Mouse (Mus musculus): ENCODE data around the gene Tspan9. TPM values are rescaled to one million over a fixed set of nuclear protein-coding genes. Genes with fewer than 3 reads are reported as not detected.

Gene Tspan9
- polyA plus RNA-seq, 1 experiment from 2014 or later, result 34.5 TPM

DNA sequence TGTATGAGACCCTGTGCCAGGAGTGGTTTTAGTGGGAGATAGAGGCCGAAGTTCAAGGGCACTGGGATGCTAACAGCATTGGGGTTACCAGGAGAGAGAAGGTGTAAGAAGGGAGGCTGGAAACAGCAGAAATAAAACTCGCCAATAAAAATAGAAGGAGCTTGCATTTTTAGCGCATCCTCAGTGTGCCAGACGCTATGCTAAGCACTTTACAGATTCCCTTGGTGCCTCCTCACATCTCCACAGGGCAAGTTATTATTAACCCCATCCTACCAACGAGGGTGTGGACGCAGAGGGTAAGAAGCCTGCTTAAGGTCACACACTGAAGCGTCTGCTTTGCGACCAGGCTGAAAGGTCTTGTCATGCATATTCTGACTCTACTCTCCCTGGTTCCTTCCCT, 47.5 kb downstream of the Tspan9 start:
- Histone ChIP-seq H3K4me2 (no peak overlapping the region), H3K4me3 (replicated peaks) (no peak overlapping the region), H3K36me3 (replicated peaks) (no peaks in the 10 kb centered on the region), H3K27ac (no peak overlapping the region), H3K4me1 (peaks cover 9% of the 10 kb centered on the region; the same call in 1 of the 2 replicates), H3K9me3 (no peaks in the 10 kb centered on the region), H3K27me3 (peaks cover 4% of the 10 kb centered on the region; the same call in 1 of the 2 replicates), H3K9ac (no peak overlapping the region)
- ATAC-seq (ENCODE audit: low FRiP score), result no peak
- 76% methylated on average over 8 of the region's 8 CpGs for WGBS

DNA sequence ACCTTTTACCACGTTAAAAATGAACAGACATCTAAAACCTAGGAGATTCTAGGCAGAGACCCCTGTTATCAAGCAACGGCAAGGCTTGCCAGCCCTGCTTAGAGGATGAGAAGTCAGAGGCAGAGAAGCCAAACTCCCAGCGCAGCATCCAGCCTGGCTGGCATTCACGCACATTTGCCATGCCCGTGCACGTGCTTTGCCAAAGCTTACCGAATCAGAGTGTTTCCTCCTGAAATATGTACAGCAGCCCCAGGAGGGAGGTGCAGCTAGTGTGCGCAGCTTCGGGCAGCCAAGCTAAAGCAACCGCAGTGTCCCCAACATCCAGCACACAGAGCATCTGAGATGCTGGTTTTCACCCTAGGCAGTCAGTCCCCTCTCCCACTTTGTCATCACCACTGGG, 48.3 kb downstream of the Tspan9 start:
- H3K27me3 ChIP-seq, result peaks cover 4% of the 10 kb centered on the region; the same call in 1 of the 2 replicates
- no peaks in the 10 kb centered on the region for H3K36me3 ChIP-seq (replicated peaks)
- 94% methylated on average over 10 of the region's 10 CpGs for WGBS
- peaks cover 14% of the 10 kb centered on the region; the same call in 1 of the 2 replicates for H3K4me1 ChIP-seq
- no peak overlapping the region for H3K4me2 ChIP-seq
- H3K27ac ChIP-seq, result no peak overlapping the region
- no peak overlapping the region for H3K4me3 ChIP-seq (replicated peaks)
- ATAC-seq (ENCODE audit: low FRiP score), result no peak
- H3K9me3 ChIP-seq, result no peaks in the 10 kb centered on the region
- no peak overlapping the region for H3K9ac ChIP-seq

DNA sequence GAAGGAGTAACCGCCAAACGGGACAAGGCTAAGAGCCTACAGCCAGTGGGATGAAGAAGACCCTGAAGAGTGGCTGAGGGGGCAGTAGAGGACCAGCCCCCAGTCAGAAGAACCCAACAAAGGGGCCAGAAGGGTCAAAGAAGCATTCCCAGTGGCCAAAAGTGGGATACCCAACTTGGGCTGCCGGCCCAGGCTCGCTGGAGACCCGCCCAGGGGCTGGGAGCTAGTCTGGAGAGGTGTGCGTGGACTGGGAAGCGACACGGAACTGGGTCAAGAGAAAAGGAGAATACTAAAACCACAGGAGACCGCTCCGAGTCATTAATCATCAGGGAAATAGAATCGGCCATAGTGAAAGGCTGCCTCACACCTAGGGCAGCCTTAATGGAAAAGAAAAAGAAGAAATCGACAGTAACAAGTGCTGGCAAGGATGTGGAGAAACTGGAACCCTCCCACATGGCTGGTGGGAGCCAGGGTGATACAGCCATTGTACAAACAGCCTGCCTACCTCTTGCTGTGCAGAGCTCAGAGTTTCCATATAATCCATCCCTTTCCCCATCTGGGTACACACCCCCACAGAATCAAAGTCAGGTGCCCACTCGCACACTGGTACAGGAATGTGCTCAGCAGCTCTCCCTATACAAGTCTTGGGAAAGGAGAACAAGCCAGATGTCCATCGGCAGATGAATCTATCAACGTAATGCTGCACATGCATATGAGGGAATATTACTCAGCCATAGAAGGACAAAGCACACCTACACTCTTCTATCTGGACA, 49.4 kb downstream of the Tspan9 start:
- H3K27me3 ChIP-seq, result peaks cover 4% of the 10 kb centered on the region; the same call in 1 of the 2 replicates
- no peak overlapping the region for H3K27ac ChIP-seq
- no peaks in the 10 kb centered on the region for H3K36me3 ChIP-seq (replicated peaks)
- no peaks in the 10 kb centered on the region for H3K9me3 ChIP-seq
- no peak overlapping the region for H3K4me2 ChIP-seq
- 85% methylated on average over 15 of the region's 15 CpGs for WGBS
- H3K4me3 ChIP-seq (replicated peaks), result no peak overlapping the region
- H3K9ac ChIP-seq, result no peak overlapping the region
- no peak for ATAC-seq (ENCODE audit: low FRiP score)
- peaks cover 18% of the 10 kb centered on the region; the same call in 1 of the 2 replicates for H3K4me1 ChIP-seq

DNA sequence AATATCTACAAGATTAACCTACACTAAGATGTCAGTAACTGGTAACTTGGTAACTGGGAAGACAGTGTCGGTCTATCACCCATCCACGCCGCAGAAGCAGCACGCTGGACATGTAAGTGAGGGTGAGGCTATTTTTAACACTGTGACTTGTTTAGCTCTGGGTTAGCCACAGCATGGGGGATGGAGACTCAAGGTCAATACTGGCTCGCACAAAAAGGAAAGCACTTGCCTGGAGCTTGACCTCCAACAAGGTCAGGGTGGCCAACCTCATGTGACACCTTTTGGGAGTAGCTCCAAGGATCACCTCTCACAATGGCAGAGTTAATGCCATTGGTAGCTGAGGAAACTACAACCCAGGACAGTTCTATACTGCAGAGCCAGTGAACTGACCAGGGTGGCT, 50.8 kb downstream of the Tspan9 start:
- no peak for ATAC-seq (ENCODE audit: low FRiP score)
- H3K9me3 ChIP-seq, result no peaks in the 10 kb centered on the region
- H3K4me2 ChIP-seq, result no peak overlapping the region
- H3K27ac ChIP-seq, result no peak overlapping the region
- H3K4me1 ChIP-seq, result peaks cover 18% of the 10 kb centered on the region
- H3K9ac ChIP-seq, result no peak overlapping the region
- H3K27me3 ChIP-seq, result peaks cover 4% of the 10 kb centered on the region; the same call in 1 of the 2 replicates
- 92% methylated on average over 5 of the region's 5 CpGs for WGBS
- H3K4me3 ChIP-seq (replicated peaks), result no peak overlapping the region
- no peaks in the 10 kb centered on the region for H3K36me3 ChIP-seq (replicated peaks)

DNA sequence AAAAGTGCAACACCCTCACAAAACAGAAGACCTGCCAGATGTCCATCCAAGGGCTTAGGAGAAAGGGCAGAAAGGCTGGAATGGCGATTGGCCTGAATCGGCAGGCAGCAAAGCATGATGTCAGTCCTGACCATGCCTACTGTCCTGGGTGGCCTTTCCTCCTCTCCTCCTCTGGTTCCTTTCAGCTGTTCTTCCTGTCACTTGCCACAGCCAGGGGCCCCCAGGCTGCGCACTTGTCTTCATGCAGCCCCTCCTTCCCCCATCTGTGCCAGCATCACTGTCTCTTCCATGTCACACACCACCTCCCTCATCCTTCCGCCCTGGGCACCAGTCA, 51.6 kb downstream of the Tspan9 start:
- Histone ChIP-seq H3K27me3 (peaks cover 4% of the 10 kb centered on the region; the same call in 1 of the 2 replicates), H3K4me2 (no peak overlapping the region), H3K9ac (no peak overlapping the region), H3K9me3 (no peaks in the 10 kb centered on the region), H3K27ac (no peak overlapping the region), H3K36me3 (replicated peaks) (no peaks in the 10 kb centered on the region), H3K4me1 (peaks cover 19% of the 10 kb centered on the region), H3K4me3 (replicated peaks) (no peak overlapping the region)
- 0 out of 2 replicates have a peak, but pooled peaks have one; percentile 13 for ATAC-seq (ENCODE audit: low FRiP score)
- 83% methylated on average over 4 of the region's 4 CpGs for WGBS

GRCm38 (mm10) chr6:128090985-128091832, 52.2 kb downstream of the Tspan9 start:
- Histone ChIP-seq H3K4me1 (peaks cover 21% of the 10 kb centered on the region), H3K9me3 (no peaks in the 10 kb centered on the region), H3K4me2 (no peak overlapping the region), H3K36me3 (replicated peaks) (no peaks in the 10 kb centered on the region), H3K9ac (no peak overlapping the region), H3K27ac (no peak overlapping the region), H3K27me3 (peaks cover 4% of the 10 kb centered on the region; the same call in 1 of the 2 replicates), H3K4me3 (replicated peaks) (no peak overlapping the region)
- ATAC-seq (ENCODE audit: low FRiP score), result peak; percentile 49
- 35% methylated on average over 6 of the region's 6 CpGs for WGBS

DNA sequence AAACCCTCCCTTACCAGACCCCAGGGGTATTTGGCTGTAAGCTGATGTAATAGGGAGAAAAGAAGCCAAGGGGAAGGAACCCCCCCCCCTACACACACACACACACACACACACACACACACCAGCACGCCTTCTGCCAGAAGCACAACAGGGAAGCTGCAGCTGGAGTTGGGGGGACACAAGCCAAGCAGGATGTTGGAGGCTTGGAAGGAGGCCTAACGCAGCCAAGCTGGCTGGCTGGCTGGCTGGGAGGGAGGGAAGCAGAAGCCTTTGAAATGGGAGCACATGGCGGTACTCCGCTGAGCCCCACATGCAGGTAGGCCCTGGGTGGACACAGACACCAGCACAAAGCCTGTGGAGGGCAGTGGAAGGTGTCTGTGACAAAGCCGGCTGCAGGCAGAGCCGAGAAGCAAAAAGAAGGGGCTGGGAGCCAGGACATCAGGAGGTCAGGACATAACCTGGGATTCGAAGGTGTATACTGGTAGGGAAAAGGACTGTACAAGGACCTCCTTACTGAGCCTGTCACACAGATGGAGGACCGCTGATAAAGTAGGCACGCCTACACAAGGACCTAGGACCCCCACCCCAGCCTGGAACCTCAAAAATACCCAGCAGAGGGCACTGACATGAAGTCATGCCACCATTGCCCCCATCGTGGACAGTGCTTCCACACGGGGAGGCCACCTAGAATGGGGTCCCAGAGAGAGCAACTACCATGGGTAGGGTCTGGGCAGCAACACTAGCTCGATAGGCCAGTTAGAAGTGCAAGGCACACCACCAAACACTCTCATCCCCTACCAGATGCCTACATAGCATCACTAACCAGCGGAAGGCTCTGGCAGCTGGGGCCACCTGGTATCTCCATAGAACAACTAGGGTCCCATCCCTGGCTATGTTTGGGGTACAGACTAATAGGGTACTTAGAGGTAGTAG, 53.4 kb downstream of the Tspan9 start:
- no peak overlapping the region for H3K27ac ChIP-seq
- peaks cover 1% of the 10 kb centered on the region; the same call in 1 of the 2 replicates for H3K27me3 ChIP-seq
- H3K4me1 ChIP-seq, result peaks cover 24% of the 10 kb centered on the region

DNA sequence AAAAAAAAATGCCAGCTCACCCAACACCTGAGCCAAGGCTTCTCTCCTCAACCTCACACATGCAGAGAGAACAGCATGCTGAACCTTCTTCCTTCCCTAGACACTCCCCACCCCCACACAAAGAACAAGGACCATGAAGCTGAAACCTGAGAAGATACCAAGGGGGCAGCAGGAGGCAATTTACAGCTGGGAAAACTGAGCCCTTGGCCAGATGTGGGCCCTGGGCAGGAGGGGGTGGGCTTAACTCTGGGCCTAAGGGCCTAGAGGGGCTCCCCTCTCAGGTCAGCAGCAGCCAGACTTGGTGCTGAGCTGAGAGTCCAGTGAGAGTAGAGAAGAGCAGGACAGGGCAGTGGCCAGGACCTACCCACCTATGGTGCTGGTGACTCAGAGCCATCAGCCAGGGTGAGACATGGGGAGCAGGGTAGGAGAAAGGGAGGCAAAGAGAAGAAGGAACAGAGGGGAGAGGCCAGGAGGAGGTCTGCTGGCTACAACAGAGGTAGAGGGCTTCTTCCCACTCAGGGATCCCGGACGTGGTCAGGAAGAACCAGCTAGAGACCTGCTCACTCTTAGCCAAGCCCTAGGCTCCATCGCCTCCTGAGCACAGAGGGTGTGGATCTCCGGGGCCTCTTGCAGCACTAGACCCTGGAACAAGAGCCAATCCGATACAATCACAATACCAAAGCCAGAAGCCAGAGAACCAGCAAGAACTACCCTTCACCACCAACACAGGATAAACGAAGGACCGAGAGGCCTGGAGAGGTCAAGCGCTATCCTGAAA, 54.5 kb downstream of the Tspan9 start:
- H3K4me2 ChIP-seq, result no peak overlapping the region
- H3K36me3 ChIP-seq (replicated peaks), result no peaks in the 10 kb centered on the region
- ATAC-seq (ENCODE audit: low FRiP score), result no peak
- H3K27me3 ChIP-seq, result no peaks in the 10 kb centered on the region
- no peak overlapping the region for H3K27ac ChIP-seq
- H3K9me3 ChIP-seq, result no peaks in the 10 kb centered on the region
- no peak overlapping the region for H3K9ac ChIP-seq
- 79% methylated on average over 8 of the region's 8 CpGs for WGBS
- no peak overlapping the region for H3K4me3 ChIP-seq (replicated peaks)
- peaks cover 24% of the 10 kb centered on the region for H3K4me1 ChIP-seq

More for the DNA sequence above, 53.4 kb downstream of the Tspan9 start:
- H3K4me3 ChIP-seq (replicated peaks), result no peak overlapping the region
- 80% methylated on average over 13 of the region's 13 CpGs for WGBS
- no peaks in the 10 kb centered on the region for H3K9me3 ChIP-seq
- H3K9ac ChIP-seq, result no peak overlapping the region
- H3K36me3 ChIP-seq (replicated peaks), result no peaks in the 10 kb centered on the region
- ATAC-seq (ENCODE audit: low FRiP score), result no peak
- no peak overlapping the region for H3K4me2 ChIP-seq

- Histone ChIP-seq H3K27ac (0 out of 2 replicates have a peak overlapping the region, but pooled peaks have one; percentile 42), H3K4me2 (no peak overlapping the region), H3K27me3 (no peaks in the 10 kb centered on the region), H3K9me3 (no peaks in the 10 kb centered on the region), H3K36me3 (replicated peaks) (no peaks in the 10 kb centered on the region), H3K4me3 (replicated peaks) (no peak overlapping the region), H3K9ac (no peak overlapping the region), H3K4me1 (peaks cover 16% of the 10 kb centered on the region)
- 61% methylated on average over 9 of the region's 9 CpGs for WGBS
- ATAC-seq (ENCODE audit: low FRiP score), result no peak; the same call in 1 of the 2 replicates
Measured at GRCm38 (mm10) chr6:128085488-128086066, 57.8 kb downstream of the Tspan9 start.

GRCm38 (mm10) chr6:128083305-128083704, 60.1 kb downstream of the Tspan9 start:
- H3K4me1 ChIP-seq, result peaks cover 9% of the 10 kb centered on the region
- no peaks in the 10 kb centered on the region for H3K36me3 ChIP-seq (replicated peaks)
- H3K4me3 ChIP-seq (replicated peaks), result no peak overlapping the region
- H3K27me3 ChIP-seq, result no peaks in the 10 kb centered on the region
- 89% methylated on average over 11 of the region's 11 CpGs for WGBS
- ATAC-seq (ENCODE audit: low FRiP score), result no peak
- H3K9me3 ChIP-seq, result no peaks in the 10 kb centered on the region
- H3K4me2 ChIP-seq, result no peak overlapping the region
- no peak overlapping the region for H3K27ac ChIP-seq
- H3K9ac ChIP-seq, result no peak overlapping the region

- H3K27ac ChIP-seq, result no peak overlapping the region
- H3K4me3 ChIP-seq (replicated peaks), result no peak overlapping the region
- no peak overlapping the region for H3K4me2 ChIP-seq
- 82% methylated on average over 5 of the region's 5 CpGs for WGBS
- no peaks in the 10 kb centered on the region for H3K27me3 ChIP-seq
- H3K9ac ChIP-seq, result no peak overlapping the region
- no peaks in the 10 kb centered on the region for H3K9me3 ChIP-seq
- no peak for ATAC-seq (ENCODE audit: low FRiP score)
- no peaks in the 10 kb centered on the region for H3K36me3 ChIP-seq (replicated peaks)
- H3K4me1 ChIP-seq, result peaks cover 8% of the 10 kb centered on the region
Measured at GRCm38 (mm10) chr6:128081781-128082180, 61.6 kb downstream of the Tspan9 start.

Measured in forebrain, embryonic 12.5 days (tissue).